Comparison of ENCODE assay signal across 27 mouse cellular contexts in the genomic region with DNA sequence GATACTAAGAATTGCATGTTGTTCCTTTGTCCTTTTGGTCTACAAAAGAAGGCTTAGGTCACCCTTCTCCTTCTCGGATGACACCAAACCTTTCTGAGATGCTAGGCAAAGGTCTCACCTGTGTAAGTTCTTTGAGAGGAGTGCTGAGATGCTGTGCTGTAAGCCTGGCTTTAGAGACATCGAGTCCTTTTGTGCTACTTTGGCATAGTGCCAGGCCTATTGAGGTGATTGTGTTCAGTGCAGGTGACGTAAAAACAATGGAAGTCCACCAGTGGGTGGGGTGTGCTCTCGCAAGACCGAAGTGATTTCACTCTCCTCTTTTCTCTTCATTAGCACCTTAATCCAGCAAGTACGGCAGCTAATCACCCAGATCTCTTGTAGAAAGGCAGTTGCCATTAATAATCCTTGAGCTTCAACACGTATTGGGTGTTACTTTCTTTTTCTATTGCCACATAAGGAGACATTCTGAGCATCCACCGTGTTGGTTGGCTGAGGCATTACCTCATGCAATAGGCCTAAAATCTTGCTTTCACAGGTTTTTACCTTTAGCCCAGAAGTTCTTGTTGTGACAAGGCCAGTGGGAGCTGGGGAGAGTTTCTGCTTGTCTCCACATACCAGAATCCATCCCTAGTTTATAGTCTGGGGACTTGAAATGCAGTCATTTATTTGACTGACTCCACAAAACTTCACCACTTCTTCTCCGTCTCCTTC. TPM values are rescaled to one million over a fixed set of nuclear protein-coding genes. Genes with fewer than 3 reads are reported as not detected.
"Had no signal": no experiment of that assay in that cellular context is flagged by ENCODE, and none has a peak within 500 bp of the region (broad histone marks: within the 10 kb centered on the region; RNA-seq: fewer than 3 reads in every experiment).

No protein-coding gene starts in this region.

- H3K4me3 ChIP-seq: kidney, embryonic 15.5 days; liver, embryonic 13.5 days; midbrain, embryonic 12.5 days; midbrain, embryonic 15.5 days; myocyte; neural tube, embryonic 13.5 days had no signal

- H3K4me2 ChIP-seq: kidney, embryonic 15.5 days; liver, embryonic 13.5 days; midbrain, embryonic 12.5 days; midbrain, embryonic 15.5 days; neural tube, embryonic 13.5 days had no signal

- H3K9ac ChIP-seq: kidney, embryonic 15.5 days; liver, embryonic 13.5 days; midbrain, embryonic 12.5 days; midbrain, embryonic 15.5 days; neural tube, embryonic 13.5 days had no signal

- H3K9me3 ChIP-seq: kidney, embryonic 15.5 days; liver, embryonic 13.5 days; midbrain, embryonic 12.5 days; midbrain, embryonic 15.5 days; neural tube, embryonic 13.5 days had no signal

- H3K27me3 ChIP-seq: kidney, embryonic 15.5 days; liver, embryonic 13.5 days; midbrain, embryonic 12.5 days; midbrain, embryonic 15.5 days; neural tube, embryonic 13.5 days had no signal

- DNase-seq: kidney, adult 8-10 months; kidney, postnatal 10 days; kidney, postnatal 36 days; liver, embryonic 13.5 days; lung, adult 2 months; retina, postnatal 1 day; thymus, postnatal 25 days had no signal

- H3K27ac ChIP-seq: kidney, embryonic 15.5 days; liver, embryonic 13.5 days; macrophage; midbrain, embryonic 12.5 days; midbrain, embryonic 15.5 days; neural tube, embryonic 13.5 days had no signal

- ATAC-seq: midbrain, embryonic 15.5 days had no signal

- H3K4me1 ChIP-seq: kidney, embryonic 15.5 days; liver, embryonic 13.5 days; midbrain, embryonic 15.5 days; neural tube, embryonic 13.5 days had no signal

- H3K36me3 ChIP-seq: kidney, embryonic 15.5 days; liver, embryonic 13.5 days; midbrain, embryonic 12.5 days; midbrain, embryonic 15.5 days; neural tube, embryonic 13.5 days had no signal

RNA-seq across cellular contexts. Expression of gene Krt23, which starts 7.3 kb away (rescaled TPM):
- total RNA-seq: layer of hippocampus, postnatal 14 days; left cerebral cortex, postnatal 25 days; megakaryocyte, adult 5-6 weeks; monocyte, adult 5-6 weeks had no signal
- polyA plus RNA-seq: macrophage; midbrain, embryonic 12.5 days; midbrain, embryonic 15.5 days; neural tube, embryonic 13.5 days had no signal

RNA-seq across cellular contexts. Expression of gene Krt39, which starts 20.9 kb away (rescaled TPM):
- total RNA-seq: layer of hippocampus, postnatal 14 days; left cerebral cortex, postnatal 25 days; liver, adult 2 months; megakaryocyte, adult 5-6 weeks; monocyte, adult 5-6 weeks; neutrophil, adult 5-6 weeks had no signal
- polyA plus RNA-seq: limb, embryonic 14.5 days; liver, adult 2 months; liver, embryonic 13.5 days; liver, embryonic 16.5 days; lung, adult 2 months; lung, embryonic 16.5 days; macrophage; midbrain, embryonic 12.5 days; midbrain, embryonic 15.5 days; myocyte; neural tube, embryonic 13.5 days; small intestine, adult 2 months; spleen, adult 2 months; thymus, postnatal 0 days; urinary bladder, adult 2 months had no signal

RNA-seq across cellular contexts. Expression of gene Krt40, which starts 42.7 kb away (rescaled TPM):
- total RNA-seq: layer of hippocampus, postnatal 14 days; left cerebral cortex, postnatal 25 days; liver, adult 2 months; megakaryocyte, adult 5-6 weeks; monocyte, adult 5-6 weeks; neutrophil, adult 5-6 weeks had no signal
- polyA plus RNA-seq: kidney, embryonic 15.5 days; limb, embryonic 11.5 days; limb, embryonic 14.5 days; liver, adult 2 months; liver, embryonic 13.5 days; liver, embryonic 16.5 days; lung, adult 2 months; lung, embryonic 16.5 days; macrophage; midbrain, embryonic 12.5 days; midbrain, embryonic 15.5 days; myocyte; neural tube, embryonic 13.5 days; small intestine, adult 2 months; spleen, adult 2 months; thymus, postnatal 0 days; urinary bladder, adult 2 months had no signal

RNA-seq across cellular contexts. Expression of gene Krtap3-3, which starts 50.4 kb away (rescaled TPM):
- total RNA-seq: layer of hippocampus, postnatal 14 days; left cerebral cortex, postnatal 25 days; liver, adult 2 months; megakaryocyte, adult 5-6 weeks; monocyte, adult 5-6 weeks; neutrophil, adult 5-6 weeks had no signal
- polyA plus RNA-seq: kidney, embryonic 15.5 days; limb, embryonic 11.5 days; liver, adult 2 months; liver, embryonic 13.5 days; liver, embryonic 16.5 days; lung, embryonic 16.5 days; macrophage; midbrain, embryonic 12.5 days; midbrain, embryonic 15.5 days; myocyte; neural tube, embryonic 13.5 days; small intestine, adult 2 months; spleen, adult 2 months; urinary bladder, adult 2 months had no signal

RNA-seq across cellular contexts. Expression of gene Krtap3-2, which starts 56.4 kb away (rescaled TPM):
- total RNA-seq: layer of hippocampus, postnatal 14 days; left cerebral cortex, postnatal 25 days; liver, adult 2 months; megakaryocyte, adult 5-6 weeks; monocyte, adult 5-6 weeks; neutrophil, adult 5-6 weeks had no signal
- polyA plus RNA-seq: kidney, embryonic 15.5 days; limb, embryonic 11.5 days; limb, embryonic 14.5 days; liver, adult 2 months; liver, embryonic 13.5 days; liver, embryonic 16.5 days; lung, embryonic 16.5 days; macrophage; midbrain, embryonic 12.5 days; midbrain, embryonic 15.5 days; myocyte; neural tube, embryonic 13.5 days; small intestine, adult 2 months; spleen, adult 2 months; thymus, postnatal 0 days; urinary bladder, adult 2 months had no signal
